Mouse (Mus musculus) lung, postnatal 0 days (tissue): ENCODE results near the gene Gimap5. TPM values are rescaled to one million over a fixed set of nuclear protein-coding genes. Genes with fewer than 3 reads are reported as not detected.

Experiments
- ATAC-seq: fragments of 200-750 bp; cut with Nextera tagmentation; 2 replicates; pipeline ENCODE4 v1.8.0; 2017; ENCODE audit warnings: moderate library complexity
- DNase-seq: peaks from one replicate; pipeline ENCODE4 v3.0.0-alpha.2; 2016; ENCODE audit warnings: low spot score
- H3K27ac ChIP-seq: fragments of 300-500 bp; sonication (generic); 2 replicates; pipeline ENCODE4 v1.5.1; 2014; ENCODE audit warnings: antibody characterized with exemption, mild to moderate bottlenecking, low read length, mixed read lengths
- H3K27me3 ChIP-seq: fragments of 300-500 bp; sonication (generic); replicated peaks from 2 replicates; pipeline ENCODE4 v1.6.1; 2014; ENCODE audit warnings: low read length, mixed read lengths; ENCODE audit not compliant: insufficient read depth
- H3K36me3 ChIP-seq: fragments of 300-500 bp; sonication (generic); 2 replicates; pipeline ENCODE4 v1.6.1; 2014; ENCODE audit warnings: low read length, mixed read lengths; ENCODE audit not compliant: insufficient read depth
- H3K4me1 ChIP-seq: fragments of 300-500 bp; sonication (generic); 2 replicates; pipeline ENCODE4 v1.6.1; 2014; ENCODE audit warnings: antibody characterized with exemption, low read depth, low read length, mixed read lengths; ENCODE audit not compliant: insufficient read depth
- H3K4me2 ChIP-seq: fragments of 300-500 bp; sonication (generic); replicated peaks from 2 replicates; pipeline ENCODE4 v1.6.1; 2014; ENCODE audit warnings: low read depth, mild to moderate bottlenecking, low read length, moderate library complexity, mixed read lengths
- H3K4me3 ChIP-seq: fragments of 300-500 bp; sonication (generic); 2 replicates; pipeline ENCODE4 v1.5.1; 2014; ENCODE audit warnings: low read depth, low read length
- H3K9ac ChIP-seq: fragments of 300-500 bp; sonication (generic); replicated peaks from 2 replicates; pipeline ENCODE4 v1.6.1; 2014; ENCODE audit warnings: low read depth, mild to moderate bottlenecking
- H3K9me3 ChIP-seq: fragments of 300-500 bp; sonication (generic); 2 replicates; pipeline ENCODE4 v1.6.1; 2016; ENCODE audit warnings: low read length, mixed read lengths
- CTCF ChIP-seq: IDR thresholded peaks from 2 replicates; pipeline ENCODE4 v1.5.1; 2016; ENCODE audit warnings: antibody characterized with exemption, mild to moderate bottlenecking
- EP300 ChIP-seq: IDR thresholded peaks from 2 replicates; pipeline ENCODE4 v1.6.1; 2016; ENCODE audit warnings: antibody characterized with exemption, mild to moderate bottlenecking, control low read depth
- WGBS: fragments of 180-500 bp; shearing (Covaris S2); extraction: QIAGEN DNeasy Blood & Tissue Kit; methylation state at CpG from one replicate; pipeline ENCODE4 v1.1.7; 2014; 5-methylcytosine and 5-hydroxymethylcytosine counted together
- polyA plus RNA-seq: library from polyadenylated mRNA; unstranded; fragments of >200 nt; fragmentation: Nextera tagmentation; extraction: Ambion mirVana; gene quantifications from 2 replicates; pipeline ENCODE4 v1.2.1, GENCODE M21; 2015

Gimap5 gene
- polyA plus RNA-seq, 1 experiment from 2014 or later: 49.8 TPM

DNA sequence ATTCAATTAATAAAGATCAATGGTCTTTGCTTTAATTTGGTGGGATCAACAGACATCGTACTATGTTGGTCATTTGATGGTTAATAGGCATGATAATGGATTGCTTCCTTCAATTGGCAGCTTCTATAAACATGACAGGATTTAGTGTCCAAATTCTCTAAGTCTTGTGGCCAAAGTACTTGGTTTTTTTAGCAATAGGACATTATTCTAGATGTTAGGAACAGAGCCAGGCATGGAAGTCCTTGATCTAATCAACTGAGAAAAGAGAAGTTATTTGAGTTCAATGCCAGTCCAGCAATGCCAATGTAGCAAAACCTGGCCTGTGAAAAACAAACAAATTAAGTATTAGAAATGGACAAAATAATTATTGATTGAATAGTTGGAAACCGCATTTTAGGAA, 39.6 kb downstream of the Gimap5 start:
- ATAC-seq (peak; percentile 46), DNase-seq (peak; percentile 67)
- 57% methylated on average over 2 of the region's 2 CpGs for WGBS
- H3K4me1 ChIP-seq: peaks cover 6% of the 10 kb centered on the region; the same call in 1 of the 2 replicates
- TF ChIP-seq EP300 (no peak), CTCF (no peak)
- H3K4me2 ChIP-seq: no peak overlapping the region
- H3K9ac ChIP-seq: no peak overlapping the region
- H3K27ac ChIP-seq: peak overlapping the region; percentile 17; the same call in 1 of the 2 replicates
- H3K4me3 ChIP-seq: no peak overlapping the region
- H3K9me3 ChIP-seq: no peaks in the 10 kb centered on the region
- H3K27me3 ChIP-seq: no peaks in the 10 kb centered on the region
- H3K36me3 ChIP-seq: no peaks in the 10 kb centered on the region

- DNase-seq: no peak
- H3K4me2 ChIP-seq: no peak overlapping the region
- no peak overlapping the region for H3K4me3 ChIP-seq
- no peak overlapping the region for H3K27ac ChIP-seq
- no peaks in the 10 kb centered on the region for H3K9me3 ChIP-seq
- TF ChIP-seq EP300 (no peak), CTCF (no peak)
- H3K9ac ChIP-seq: no peak overlapping the region
- no peak for ATAC-seq
- H3K4me1 ChIP-seq: peaks cover 6% of the 10 kb centered on the region; the same call in 1 of the 2 replicates
- 71% methylated on average over 2 of the region's 2 CpGs for WGBS
- H3K36me3 ChIP-seq: no peaks in the 10 kb centered on the region
- no peaks in the 10 kb centered on the region for H3K27me3 ChIP-seq
Measured at GRCm38 (mm10) chr6:48787867-48788266, 41.9 kb downstream of the Gimap5 start.

- ATAC-seq (no peak), DNase-seq (no peak)
- H3K27me3 ChIP-seq: no peaks in the 10 kb centered on the region
- WGBS: 84% methylated on average over 1 of the region's 1 CpGs
- no peak overlapping the region for H3K4me3 ChIP-seq
- no peak overlapping the region for H3K4me2 ChIP-seq
- H3K27ac ChIP-seq: no peak overlapping the region
- no peak for TF ChIP-seq CTCF
- no peak for TF ChIP-seq EP300
- no peaks in the 10 kb centered on the region for H3K36me3 ChIP-seq
- no peak overlapping the region for H3K9ac ChIP-seq
- no peaks in the 10 kb centered on the region for H3K4me1 ChIP-seq
- no peaks in the 10 kb centered on the region for H3K9me3 ChIP-seq
Measured at GRCm38 (mm10) chr6:48801897-48802296, 55.9 kb downstream of the Gimap5 start.

GRCm38 (mm10) chr6:48803406-48804051, 57.5 kb downstream of the Gimap5 start:
- Histone ChIP-seq H3K4me3 (no peak overlapping the region), H3K4me1 (no peaks in the 10 kb centered on the region), H3K36me3 (no peaks in the 10 kb centered on the region), H3K9ac (no peak overlapping the region), H3K27ac (no peak overlapping the region), H3K27me3 (no peaks in the 10 kb centered on the region), H3K9me3 (no peaks in the 10 kb centered on the region), H3K4me2 (no peak overlapping the region)
- peak; percentile 14 for DNase-seq
- ATAC-seq: no peak
- TF ChIP-seq CTCF: no peak
- no peak for TF ChIP-seq EP300

Other genes starting within 250 kb of the Gimap5 start
- 8.4 and 9.1 TPM in 2 replicates for gene Atp6v0e2, start 208.6 kb upstream of the Gimap5 start, polyA plus RNA-seq
- 4.2 and 4.7 TPM in 2 replicates for gene Lrrc61, start 191.4 kb upstream of the Gimap5 start, polyA plus RNA-seq
- 301 and 319 TPM in 2 replicates for gene Rarres2, start 173.4 kb upstream of the Gimap5 start, polyA plus RNA-seq
- not detected in 2 replicates for gene Gm45021, start 156.6 kb upstream of the Gimap5 start, polyA plus RNA-seq
- gene Repin1, start 152.3 kb upstream of the Gimap5 start, polyA plus RNA-seq: 15.2 and 15.5 TPM in 2 replicates
- not detected in 2 replicates for gene Gm44965, start 152.3 kb upstream of the Gimap5 start, polyA plus RNA-seq
- gene Zfp775, start 144.1 kb upstream of the Gimap5 start, polyA plus RNA-seq: 5.3 and 6.2 TPM in 2 replicates
- gene AI854703, start 119.4 kb upstream of the Gimap5 start, polyA plus RNA-seq: 0.30 and 0.49 TPM in 2 replicates
- 8.6 and 10.8 TPM in 2 replicates for gene Gimap8, start 99.0 kb upstream of the Gimap5 start, polyA plus RNA-seq
- gene Gimap9, start 70.1 kb upstream of the Gimap5 start, polyA plus RNA-seq: 14.2 and 15.1 TPM in 2 replicates
- gene Gimap4, start 61.6 kb upstream of the Gimap5 start, polyA plus RNA-seq: 129 and 151 TPM in 2 replicates
- 75.4 and 91.2 TPM in 2 replicates for gene Gimap6, start 38.0 kb upstream of the Gimap5 start, polyA plus RNA-seq
- gene Gm28053, start 27.6 kb upstream of the Gimap5 start, polyA plus RNA-seq: 2.2 and 6.0 TPM in 2 replicates
- gene Gimap7, start 27.6 kb upstream of the Gimap5 start, polyA plus RNA-seq: 0.14 and 0.21 TPM in 2 replicates
- 61.8 and 74.6 TPM in 2 replicates for gene Gimap1, start 7.1 kb upstream of the Gimap5 start, polyA plus RNA-seq
- gene Gimap3, start 24.7 kb downstream of the Gimap5 start, polyA plus RNA-seq: 0.31 and 0.61 TPM in 2 replicates
- gene Tmem176a, start 94.7 kb downstream of the Gimap5 start, polyA plus RNA-seq: 485 and 539 TPM in 2 replicates
- 798 and 806 TPM in 2 replicates for gene Tmem176b, start 95.3 kb downstream of the Gimap5 start, polyA plus RNA-seq
- gene Aoc1, start 126.7 kb downstream of the Gimap5 start, polyA plus RNA-seq: 4.4 and 4.9 TPM in 2 replicates
- gene 1600015I10Rik, start 183.7 kb downstream of the Gimap5 start, polyA plus RNA-seq: not detected in 2 replicates
- gene Doxl2, start 228.8 kb downstream of the Gimap5 start, polyA plus RNA-seq: not detected in 2 replicates
- gene Svs1, start 240.7 kb downstream of the Gimap5 start, polyA plus RNA-seq: not detected in 2 replicates